Mouse (Mus musculus) heart, adult 11 months (tissue): ENCODE results near the gene Srsf7.

Source experiments
- DNase-seq: peaks from one replicate; pipeline ENCODE4 v3.0.0; 2022

The Srsf7 gene

GRCm38 (mm10) chr17:80193075-80193474, 14.0 kb downstream of the Srsf7 start:
- peak; percentile 48 for DNase-seq

GRCm38 (mm10) chr17:80183615-80184014, 23.5 kb downstream of the Srsf7 start:
- DNase-seq, result peak; percentile 54

- DNase-seq, result peak; percentile 64
Measured at GRCm38 (mm10) chr17:80180468-80180867, 26.6 kb downstream of the Srsf7 start.

GRCm38 (mm10) chr17:80179959-80180358, 27.1 kb downstream of the Srsf7 start:
- DNase-seq, result peak; percentile 97

- DNase-seq, result peak; percentile 68
Measured at GRCm38 (mm10) chr17:80178846-80179245, 28.3 kb downstream of the Srsf7 start.

- DNase-seq, result peak; percentile 71
Measured at GRCm38 (mm10) chr17:80175966-80176365, 31.1 kb downstream of the Srsf7 start.

- peak; percentile 58 for DNase-seq
Measured at GRCm38 (mm10) chr17:80175386-80175739, 31.7 kb downstream of the Srsf7 start.

GRCm38 (mm10) chr17:80174699-80175385, 32.3 kb downstream of the Srsf7 start:
- DNase-seq, result no peak

GRCm38 (mm10) chr17:80174146-80174545, 33.0 kb downstream of the Srsf7 start:
- DNase-seq, result no peak

- no peak for DNase-seq
Measured at GRCm38 (mm10) chr17:80173708-80174107, 33.4 kb downstream of the Srsf7 start.

- DNase-seq, result no peak
Measured at GRCm38 (mm10) chr17:80172761-80173160, 34.3 kb downstream of the Srsf7 start.

- DNase-seq, result no peak
Measured at GRCm38 (mm10) chr17:80171948-80172347, 35.2 kb downstream of the Srsf7 start.

GRCm38 (mm10) chr17:80170951-80171350, 36.2 kb downstream of the Srsf7 start:
- no peak for DNase-seq

- no peak for DNase-seq
Measured at GRCm38 (mm10) chr17:80169792-80170191, 37.3 kb downstream of the Srsf7 start.

- DNase-seq, result peak; percentile 98
Measured at GRCm38 (mm10) chr17:80168425-80169182, 38.5 kb downstream of the Srsf7 start.

- DNase-seq, result peak; percentile 94
Measured at GRCm38 (mm10) chr17:80167851-80168251, 39.3 kb downstream of the Srsf7 start.

GRCm38 (mm10) chr17:80167436-80167835, 39.7 kb downstream of the Srsf7 start:
- no peak for DNase-seq

GRCm38 (mm10) chr17:80166346-80166745, 40.8 kb downstream of the Srsf7 start:
- no peak for DNase-seq

- peak; percentile 98 for DNase-seq
Measured at GRCm38 (mm10) chr17:80165741-80166140, 41.4 kb downstream of the Srsf7 start.

- DNase-seq, result no peak
Measured at GRCm38 (mm10) chr17:80163991-80164390, 43.1 kb downstream of the Srsf7 start.

GRCm38 (mm10) chr17:80160454-80160853, 46.7 kb downstream of the Srsf7 start:
- peak; percentile 99 for DNase-seq

GRCm38 (mm10) chr17:80157489-80157888, 49.6 kb downstream of the Srsf7 start:
- DNase-seq, result no peak

GRCm38 (mm10) chr17:80156905-80157304, 50.2 kb downstream of the Srsf7 start:
- DNase-seq, result no peak

GRCm38 (mm10) chr17:80153631-80154030, 53.5 kb downstream of the Srsf7 start:
- DNase-seq, result no peak
